Mouse (Mus musculus) thymus, adult 18-20 months (tissue): ENCODE measurements around the gene Nudcd3.
A peak's percentile ranks its signal among the peaks of the same experiment; 100 is the strongest.
"Not testable (repeated sequence)": the region's sequence is repeated elsewhere in the genome, so short reads cannot be mapped to it uniquely, and the experiment has no call there.

Experiments
- DNase-seq, 2 experiments: peaks; one replicate each; pipeline ENCODE4 v3.0.0; 2022; ENCODE audit warnings: mixed read lengths in 2 of 2

Gene Nudcd3

DNA sequence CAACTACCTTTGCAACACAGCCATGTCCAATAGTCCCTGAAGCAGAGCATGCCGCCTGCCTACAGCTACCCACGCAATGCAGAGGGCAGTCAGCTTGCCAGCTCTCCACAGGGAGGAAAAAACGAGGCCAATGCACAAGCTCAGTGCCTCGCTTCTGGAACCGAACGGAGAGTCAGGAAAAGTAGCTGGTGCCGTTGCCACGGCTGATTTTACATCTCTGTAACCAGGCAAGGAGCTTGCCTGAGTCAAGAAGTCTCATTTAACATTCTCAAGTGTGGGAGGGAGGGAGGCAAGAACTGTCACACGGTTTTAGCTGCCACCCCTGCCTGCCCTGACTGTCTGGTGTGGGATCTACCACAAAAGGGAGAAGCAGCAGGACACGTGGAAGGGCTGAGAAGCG, 79.6 kb downstream of the Nudcd3 start:
- DNase-seq, result no peak

DNA sequence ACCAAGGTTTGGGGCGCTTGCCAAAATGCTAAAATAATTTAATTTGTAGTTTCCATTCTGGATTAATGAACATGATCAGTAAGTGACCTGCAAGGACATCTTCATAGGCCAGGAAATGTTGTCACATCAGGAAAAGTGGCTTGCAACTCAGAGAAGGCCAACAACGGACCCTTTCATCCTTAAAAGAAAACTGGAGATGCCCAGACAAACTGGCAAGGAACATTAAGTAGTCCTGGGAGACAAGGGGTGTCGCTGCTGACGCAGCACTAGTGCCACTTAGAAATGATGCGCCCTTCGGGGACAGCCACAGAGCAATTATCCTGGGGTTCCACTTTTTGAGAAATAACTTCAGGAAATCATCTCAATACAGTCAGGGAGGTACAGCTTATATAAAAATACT, 80.2 kb downstream of the Nudcd3 start:
- DNase-seq, result no peak

DNA sequence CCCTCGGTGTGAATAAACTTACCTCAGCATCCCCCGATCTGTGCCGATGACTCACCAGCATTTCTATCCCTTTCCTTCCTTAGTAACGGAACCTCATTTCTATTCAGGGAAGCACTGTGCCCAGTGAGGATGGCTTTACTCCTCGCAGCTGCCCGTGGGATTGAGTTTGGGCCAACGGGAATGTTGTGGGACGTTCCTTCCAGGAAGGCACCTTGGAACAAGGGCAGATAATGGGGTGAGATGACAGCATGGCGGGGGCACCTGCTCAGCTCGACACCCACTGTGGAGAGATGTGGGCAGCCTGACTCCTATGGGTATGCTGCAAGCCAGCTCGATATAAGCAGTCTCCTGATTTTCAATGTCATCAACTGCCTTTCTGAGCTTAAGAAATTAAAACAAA, 80.9 kb downstream of the Nudcd3 start:
- no peak for DNase-seq

DNA sequence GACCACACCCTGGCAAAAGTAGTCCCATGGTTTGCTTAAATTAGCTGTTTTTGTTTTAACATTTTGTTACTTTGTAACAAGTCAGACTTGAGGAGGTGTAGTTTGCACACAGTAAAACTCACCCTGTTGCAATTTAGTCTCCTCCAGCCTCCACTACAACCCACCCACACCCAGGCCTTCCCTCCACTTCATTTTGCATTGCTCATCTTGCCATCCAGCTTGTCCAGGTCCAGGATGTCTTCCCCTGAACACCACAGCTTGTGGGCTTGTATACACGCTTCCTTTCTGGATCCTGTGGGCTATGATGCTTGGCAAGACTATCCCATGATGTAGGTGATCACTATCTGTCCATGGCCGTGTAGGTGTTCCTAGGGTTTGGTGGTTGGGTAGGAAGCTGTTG, 82.3 kb downstream of the Nudcd3 start:
- no peak for DNase-seq

DNA sequence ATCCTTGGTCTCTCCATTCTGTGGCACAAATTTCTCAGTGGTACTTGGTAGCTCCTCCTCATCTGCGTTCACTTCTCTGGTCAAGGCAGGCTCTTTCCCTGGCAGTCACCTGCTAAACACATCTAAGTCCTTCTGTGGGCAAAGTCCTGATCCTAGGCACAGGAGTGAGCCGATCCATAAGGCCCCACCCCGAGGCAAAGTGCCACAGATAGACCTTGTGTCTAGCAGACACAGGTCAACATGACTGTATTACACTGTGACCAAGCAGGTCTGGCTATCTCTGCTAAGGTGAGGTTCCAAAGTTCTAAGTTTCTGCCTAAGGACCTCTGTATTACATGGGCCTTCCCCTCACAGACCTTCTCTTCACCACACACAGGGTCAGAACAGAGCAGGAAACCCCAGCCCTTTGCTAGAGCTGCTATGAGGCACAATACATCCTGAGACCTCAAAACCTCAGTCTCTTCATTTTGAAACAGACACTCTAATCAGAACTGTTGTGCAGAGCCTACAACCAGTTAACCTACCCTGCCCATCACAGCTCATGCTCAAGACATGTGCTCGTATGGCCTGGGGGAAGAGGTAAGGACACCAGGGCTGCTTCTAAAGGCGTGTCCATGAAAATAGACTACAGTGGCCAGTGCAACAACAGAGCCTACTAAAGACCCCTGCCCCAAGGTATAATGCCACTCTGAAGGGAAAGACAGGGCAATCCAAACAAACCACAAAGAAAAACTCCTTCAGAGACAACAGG, 88.3 kb downstream of the Nudcd3 start:
- DNase-seq, result no peak

DNA sequence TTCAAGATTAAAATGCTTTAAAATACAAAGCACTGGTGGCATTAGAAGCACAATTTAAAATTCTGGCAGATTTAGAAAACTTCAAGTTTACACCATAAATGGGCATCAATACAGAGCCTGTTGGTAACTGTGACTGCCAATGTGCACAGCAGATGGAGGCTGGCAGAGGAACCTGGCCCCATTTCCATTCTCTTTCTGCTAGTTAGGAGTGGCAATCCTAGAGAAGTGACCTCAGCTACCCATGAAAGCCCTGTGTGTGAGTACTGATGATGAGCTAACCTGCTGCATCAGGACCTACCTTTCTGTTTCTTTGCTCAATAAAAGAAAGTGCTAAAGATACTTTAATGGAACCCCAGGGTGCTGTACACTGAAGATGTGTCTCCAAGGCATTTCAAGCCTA, 90.2 kb downstream of the Nudcd3 start:
- no peak for DNase-seq

DNA sequence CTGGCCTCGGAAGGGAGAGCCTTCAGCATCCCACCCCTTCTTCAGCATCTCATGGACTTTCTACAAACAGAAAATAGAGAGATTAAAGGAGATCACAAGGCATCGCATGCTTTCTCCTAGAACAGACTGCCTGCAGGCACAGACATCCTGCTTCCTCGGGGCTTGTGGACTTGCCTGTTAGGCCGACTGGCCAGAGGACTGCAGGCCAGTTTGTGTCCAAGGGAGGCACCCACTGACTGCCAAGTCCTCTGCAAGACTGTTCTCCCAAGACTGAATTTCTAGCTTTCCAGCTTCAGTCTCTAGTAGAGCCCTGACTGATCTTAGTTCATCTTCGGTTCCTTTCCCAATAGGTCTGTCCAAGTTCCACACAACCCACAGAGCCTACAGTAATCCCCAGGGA, 91.9 kb downstream of the Nudcd3 start:
- DNase-seq, result no peak

DNA sequence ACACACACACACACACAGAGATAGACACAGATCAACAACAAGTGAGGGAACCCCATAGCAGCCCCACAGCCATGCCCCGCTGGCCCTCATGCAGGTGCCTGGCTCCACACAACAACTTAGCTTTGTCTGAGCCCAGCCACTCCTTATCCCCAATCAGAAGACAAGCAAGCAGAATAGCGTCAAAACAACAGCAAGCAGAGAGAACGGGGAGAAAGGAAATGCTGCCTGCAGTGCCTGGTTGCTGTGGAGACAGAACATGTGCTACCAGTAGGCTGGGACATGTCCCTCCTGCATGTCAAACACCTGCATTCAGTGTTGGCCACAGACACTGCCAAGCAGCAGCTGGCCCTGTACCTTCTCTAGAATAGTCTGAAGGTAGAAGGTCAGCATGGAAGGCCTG, 92.5 kb downstream of the Nudcd3 start:
- peak; percentile 30 to 51 for DNase-seq

DNA sequence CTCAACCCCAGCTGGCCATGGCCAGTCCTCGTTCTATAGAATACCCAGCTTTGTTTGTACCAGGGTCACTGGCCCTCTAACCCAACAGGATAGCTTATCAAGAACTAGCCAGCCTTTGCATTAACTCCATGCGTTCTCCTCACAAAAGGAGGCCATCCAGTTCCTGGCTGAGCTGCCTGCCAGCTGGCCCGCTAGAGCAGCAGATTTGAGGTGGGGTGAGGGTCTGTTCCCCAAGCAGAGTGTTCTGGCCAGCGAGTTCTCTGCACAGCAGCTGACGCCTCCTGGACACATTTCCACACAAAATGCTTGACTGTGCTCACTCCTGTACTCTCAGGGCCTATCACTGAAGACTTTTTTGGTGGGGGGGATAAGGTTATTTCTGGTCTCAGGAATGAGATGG, 95.5 kb downstream of the Nudcd3 start:
- DNase-seq, result no peak

DNA sequence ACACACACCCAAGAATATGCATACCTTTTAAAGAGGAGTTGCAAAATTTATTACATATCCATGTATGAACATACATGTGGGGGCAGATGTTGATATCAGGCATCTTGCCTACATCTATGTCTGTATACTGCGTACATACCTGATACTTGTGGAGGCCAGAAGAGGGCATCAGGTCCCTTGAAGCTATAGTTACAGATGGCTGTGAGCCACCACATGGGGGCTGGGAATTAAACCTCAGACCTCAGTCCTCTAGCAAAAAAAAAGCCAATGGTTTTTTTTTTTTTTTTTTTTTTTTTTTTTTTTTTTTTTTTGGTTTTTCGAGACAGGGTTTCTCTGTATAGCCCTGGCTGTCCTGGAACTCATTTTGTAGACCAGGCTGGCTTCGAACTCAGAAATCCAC, 103.6 kb downstream of the Nudcd3 start:
- DNase-seq, result not testable (repeated sequence)

DNA sequence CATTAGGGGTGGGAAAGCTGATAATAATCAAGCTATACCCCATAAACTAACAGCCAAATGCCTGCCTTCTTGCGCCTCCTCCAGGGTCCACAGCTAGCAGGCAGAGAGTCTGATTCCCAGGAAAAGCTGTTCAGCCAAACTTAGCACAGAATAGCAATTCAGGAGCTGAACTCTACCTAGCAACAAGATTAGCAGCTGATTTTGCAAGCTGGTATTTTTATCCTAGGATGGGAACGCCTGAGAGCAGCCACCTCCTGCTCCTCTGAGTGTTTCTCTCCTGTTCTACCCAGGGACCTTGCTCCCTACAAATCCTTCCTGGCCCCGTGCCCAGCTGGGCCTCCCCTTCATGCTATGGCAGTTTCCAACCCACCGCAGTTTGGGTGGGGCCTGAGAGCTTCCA, 113.2 kb downstream of the Nudcd3 start:
- DNase-seq, result no peak

DNA sequence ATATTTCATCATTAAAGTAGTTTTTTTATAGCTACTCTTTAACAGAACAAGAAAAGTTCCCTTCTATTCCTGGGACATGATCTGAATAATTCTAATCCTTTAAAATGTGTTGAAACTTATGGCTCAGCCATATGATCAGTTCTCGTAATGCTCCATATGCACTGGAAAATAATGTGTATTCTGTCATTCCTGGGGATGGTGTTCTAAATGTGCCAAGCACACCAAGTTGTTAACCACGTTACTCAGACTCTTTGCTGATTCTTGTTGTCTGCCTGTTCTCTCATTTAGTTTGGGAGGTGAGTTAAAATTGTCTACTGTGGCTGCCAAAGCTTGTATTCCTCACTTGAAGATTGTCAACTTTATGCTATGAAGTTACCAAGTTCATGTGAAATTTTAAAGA, 121.5 kb downstream of the Nudcd3 start:
- no peak for DNase-seq

DNA sequence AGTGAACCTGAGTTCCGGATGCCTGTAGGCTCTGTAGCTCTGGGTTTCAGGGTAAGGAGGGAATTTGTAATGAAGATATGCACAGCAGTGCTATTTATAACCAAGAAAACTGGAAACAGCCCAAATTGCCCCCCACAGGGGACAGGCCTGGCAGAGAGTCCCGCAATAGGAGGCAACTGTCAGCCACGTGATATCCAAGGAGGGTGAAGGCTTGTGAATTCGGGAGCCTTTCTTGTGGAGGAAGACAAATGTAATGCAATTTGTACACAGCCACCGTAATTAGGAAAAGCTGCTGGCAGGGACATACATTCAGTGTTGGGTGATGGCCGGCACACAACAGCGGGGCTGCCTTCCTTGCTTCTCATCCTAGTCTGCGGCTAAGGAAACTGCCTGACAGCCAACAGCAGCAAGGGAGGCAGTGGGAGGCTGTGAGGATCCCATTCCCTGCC, 124.6 kb downstream of the Nudcd3 start:
- DNase-seq, result no peak

DNA sequence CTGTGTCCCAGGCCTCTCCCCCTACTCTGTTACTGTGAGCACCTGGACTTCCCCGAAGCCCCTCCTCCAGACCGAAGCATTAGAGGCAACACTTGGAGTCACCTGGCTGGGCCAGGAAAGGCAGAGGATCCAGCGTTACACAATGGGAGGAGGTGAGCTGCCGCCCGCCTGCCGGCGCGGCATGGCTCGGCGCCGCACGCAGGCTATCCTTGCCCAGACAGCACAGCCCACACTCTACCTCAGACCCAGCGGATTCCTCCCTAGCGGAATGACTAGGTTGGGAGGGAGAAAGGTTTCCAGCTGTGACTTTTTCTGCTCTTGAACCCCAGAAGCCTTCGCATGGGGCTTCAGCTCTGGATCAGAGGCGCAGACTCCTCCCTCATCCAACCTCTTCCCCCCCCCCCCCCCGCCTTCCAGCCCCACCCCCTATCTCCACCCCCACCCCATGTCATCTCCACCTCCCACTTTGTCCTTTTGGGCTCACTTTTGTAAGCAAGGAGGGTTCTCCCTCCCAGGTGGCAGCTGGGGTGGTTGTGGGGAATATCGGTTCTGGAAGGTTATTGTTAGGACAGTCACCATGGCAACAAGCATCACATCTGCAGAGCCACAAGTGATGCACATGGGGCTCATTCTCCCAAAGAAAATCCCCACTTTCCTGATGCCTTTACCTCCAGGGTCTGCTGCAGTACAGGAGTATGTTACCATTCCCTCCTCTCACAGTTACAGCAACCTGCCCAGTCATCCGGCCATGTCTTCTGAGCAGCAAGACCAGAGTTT, 131.8 kb downstream of the Nudcd3 start:
- DNase-seq, result no peak

DNA sequence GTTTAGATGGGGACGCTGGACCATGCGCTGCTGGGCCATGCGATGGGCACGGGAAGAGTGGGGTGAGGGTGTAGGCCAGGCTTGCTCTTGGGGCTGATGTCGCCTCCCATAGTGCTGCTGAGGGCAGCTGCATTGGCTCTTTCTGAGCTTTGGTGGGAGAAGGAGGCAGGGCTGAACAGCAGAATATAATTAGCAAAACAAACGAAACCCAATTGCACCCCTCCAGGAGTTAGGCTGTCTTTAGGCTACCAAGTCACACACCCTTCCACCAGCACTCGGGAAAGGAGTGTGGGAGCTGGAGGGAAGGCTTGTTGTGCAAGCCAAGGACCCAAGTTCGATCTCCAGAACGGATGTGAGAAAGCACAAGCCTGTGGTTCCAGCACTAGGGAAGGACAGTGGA, 133.1 kb downstream of the Nudcd3 start:
- no peak for DNase-seq

DNA sequence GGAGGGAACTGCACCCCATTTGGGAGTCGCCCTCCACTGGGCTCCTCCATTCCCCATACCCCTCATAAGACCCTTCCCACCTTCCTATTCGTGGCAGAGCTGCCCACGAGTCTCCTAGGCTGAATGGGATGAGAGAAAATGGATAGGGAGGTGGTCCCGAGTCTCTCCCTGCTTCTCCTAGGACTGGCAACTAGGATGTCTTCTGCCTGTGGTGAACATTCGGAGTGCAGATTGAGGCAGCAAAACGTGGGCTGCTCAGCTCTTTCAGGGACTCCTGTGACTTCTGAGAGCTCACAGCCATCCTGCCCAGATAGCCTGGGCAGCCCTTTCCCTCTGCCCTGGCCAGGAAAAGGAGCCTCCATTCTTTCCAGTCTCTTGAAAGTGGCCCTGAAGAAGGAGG, 134.0 kb downstream of the Nudcd3 start, which contains the start of gene Camk2b:
Gene Camk2b, minus strand, starts transcription at position 187 of the 400 bp plus-strand sequence.
- no peak for DNase-seq

DNA sequence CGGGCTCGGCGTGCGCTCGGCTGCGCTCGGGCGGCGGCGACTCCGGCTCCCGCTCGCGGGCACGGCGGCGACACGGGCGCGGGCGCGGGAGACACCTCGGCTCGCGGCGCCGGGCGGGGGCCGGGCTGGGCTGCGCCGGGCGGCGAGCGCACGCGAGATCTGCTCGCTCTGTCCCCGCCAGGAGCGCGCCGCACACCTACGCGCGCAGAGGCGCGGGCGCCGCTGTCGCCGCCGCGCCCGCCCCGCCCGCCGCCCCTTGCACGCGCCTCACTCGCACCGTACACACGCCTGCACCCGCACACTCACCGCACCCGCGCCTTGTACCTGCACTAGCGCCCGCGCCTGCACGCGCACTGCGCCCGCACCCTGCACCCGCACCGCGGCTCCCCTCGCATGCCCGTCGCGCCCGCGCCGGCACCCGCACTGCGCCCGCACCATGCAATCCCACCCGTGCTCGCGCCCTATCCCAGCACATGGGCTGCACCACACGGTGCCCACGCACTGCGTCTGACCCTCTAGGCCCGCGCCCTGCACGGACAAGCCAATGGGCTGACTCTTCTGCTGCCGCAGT, 134.6 kb downstream of the Nudcd3 start:
- no peak for DNase-seq

DNA sequence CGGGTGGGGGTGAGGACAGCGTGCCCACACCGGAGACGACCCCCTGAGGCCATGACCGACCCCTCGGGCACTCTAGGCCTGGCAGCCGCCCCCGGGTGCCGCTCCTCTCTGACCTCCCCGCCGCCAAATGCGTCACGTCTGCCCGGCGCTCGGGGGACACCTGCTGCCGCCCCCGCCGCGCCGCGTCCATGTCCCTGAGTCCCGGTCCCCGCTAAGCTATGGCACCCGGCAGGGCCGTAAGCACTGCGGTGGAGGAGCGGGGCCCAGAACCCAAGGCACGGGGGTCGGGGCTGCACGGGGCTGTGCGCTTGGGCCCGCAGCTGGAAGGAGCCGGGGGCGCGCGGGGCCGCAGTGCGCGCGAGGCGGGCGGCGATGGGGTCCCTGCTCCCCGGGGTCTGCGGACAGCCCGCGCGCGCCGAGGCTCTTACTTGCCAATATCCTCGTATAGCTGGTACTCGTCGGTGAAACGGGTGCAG, 135.1 kb downstream of the Nudcd3 start:
- DNase-seq, result no peak

DNA sequence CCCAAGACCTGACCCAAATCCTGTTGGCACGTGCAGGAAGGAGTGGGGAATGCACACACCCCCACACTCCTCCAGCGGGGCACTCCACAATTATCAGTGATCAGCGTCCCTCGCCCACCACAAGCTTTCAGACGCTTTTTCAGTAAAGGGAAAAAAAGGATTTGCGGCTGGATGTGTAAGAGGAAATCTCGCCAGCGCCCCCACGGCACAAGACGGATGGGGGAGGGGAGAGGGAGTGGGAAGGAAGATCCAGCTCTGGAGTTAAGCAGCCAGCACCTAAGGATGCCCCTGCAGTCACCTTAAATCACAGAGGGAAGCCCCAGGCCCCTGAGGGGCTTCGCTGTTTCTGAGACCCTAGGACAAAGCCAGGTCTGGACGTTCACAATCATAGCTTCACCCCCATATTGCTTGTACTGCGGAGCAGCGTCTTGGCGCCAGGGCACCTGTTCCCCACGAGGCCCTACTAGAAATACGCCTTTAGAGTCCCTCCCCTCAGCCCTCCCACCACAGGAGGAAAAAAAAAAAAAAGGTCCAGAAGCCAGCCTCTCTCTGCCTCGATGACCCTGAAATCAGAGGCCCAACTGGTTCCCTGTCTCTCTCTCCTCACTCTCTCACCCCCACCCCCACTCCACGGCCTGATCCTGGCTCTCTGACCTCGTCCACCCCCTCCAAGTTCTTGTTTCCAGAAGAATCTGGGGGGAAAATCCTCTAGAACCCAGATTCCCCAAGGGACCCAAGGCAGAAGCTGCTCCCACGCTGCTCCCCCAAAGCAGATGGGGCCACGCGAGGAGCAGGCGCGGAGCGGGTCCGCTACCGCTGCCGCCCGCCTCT, 135.8 kb downstream of the Nudcd3 start:
- DNase-seq, result no peak

DNA sequence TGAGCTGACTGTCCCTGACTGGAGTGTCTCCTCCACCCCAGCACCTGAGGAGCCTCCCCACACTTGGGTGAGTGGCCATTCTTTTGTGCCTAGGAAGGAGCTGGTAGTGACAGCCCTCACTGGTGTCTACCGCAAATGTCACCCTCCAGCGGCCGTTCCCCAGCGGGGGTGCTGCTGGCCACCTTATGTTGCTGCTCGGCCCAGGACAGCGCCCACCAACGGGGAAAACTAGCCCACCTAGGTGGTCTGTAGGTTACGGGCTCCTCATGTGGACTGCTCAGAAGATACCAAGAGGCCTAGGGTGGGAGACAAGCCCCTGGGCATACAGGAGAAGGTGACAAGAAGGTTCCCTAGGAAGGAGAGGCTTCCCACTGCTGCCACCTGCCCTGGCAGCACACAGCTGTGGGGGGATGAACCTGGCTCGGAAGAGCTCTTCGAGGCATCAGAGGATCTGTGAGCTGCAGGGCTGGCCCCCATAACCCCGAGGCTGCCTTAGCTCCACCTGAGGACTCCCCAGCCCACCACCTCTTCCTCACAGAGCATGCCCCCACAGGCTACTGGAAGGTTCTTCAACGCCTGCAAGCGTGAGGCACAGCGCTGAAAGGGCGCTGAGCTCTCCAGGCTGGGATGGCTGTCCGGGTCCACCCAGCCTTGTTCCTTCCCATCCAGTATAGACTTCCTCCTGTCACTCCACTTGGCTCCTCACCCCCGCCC, 136.6 kb downstream of the Nudcd3 start:
- no peak for DNase-seq

DNA sequence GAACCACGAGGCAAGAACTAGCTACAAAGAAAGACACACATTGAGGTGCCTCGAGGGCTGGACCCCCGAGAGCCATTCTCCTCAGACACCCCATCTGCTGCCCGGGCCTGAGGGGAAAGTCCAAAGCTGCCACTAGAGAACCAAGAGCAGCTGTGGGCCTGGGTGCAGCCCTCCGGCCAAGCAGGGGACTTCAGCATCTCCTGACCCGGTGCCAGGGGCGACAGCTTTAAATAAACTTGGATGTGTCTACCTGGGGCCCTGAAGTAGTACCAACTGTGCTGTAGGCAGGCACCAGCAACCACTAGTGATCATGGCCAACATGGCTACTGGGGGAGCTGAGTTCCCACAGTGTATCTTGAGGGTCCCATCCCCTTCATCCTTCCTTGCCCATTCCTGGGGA, 137.2 kb downstream of the Nudcd3 start:
- DNase-seq, result no peak

DNA sequence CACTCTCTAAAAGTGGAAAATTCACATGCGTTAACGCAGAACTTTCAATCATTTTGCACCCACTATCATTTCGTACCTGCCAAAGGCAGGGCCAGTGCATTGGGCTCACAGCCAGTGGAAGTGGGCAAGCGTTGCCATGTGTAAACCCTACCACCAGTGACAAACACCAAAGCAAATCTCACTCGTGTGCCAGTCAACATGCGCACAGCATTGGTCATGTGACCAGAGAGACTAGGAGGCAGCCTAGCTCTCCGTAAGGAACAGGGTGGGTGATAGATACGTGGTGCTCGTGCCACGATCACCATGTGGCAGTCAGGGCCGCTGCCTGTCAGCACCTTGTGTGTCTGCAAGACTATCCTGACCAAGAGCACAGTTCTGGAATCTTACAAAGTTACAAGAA, 137.9 kb downstream of the Nudcd3 start:
- DNase-seq, result no peak
